28 mouse cellular contexts compared by ENCODE assay signal in genomic region chr11:114728333-114728732, GRCm38 (mm10). TPM values are rescaled to one million over a fixed set of nuclear protein-coding genes. Genes with fewer than 3 reads are reported as not detected.
DNase-seq lines count a peak whose midpoint lies in the region; ATAC-seq and TF ChIP-seq lines count a peak whose summit lies in the region.
"Had no signal": no experiment of that assay in that cellular context is flagged by ENCODE, and none has a peak within 500 bp of the region (broad histone marks: within the 10 kb centered on the region; RNA-seq: fewer than 3 reads in every experiment).

No protein-coding gene starts in this region.

- no peak overlapping the region for H3K9ac ChIP-seq in hindbrain, embryonic 13.5 days
- H3K9ac ChIP-seq in hindbrain, embryonic 12.5 days: no peak overlapping the region
- H3K9ac ChIP-seq in midbrain, postnatal 0 days (replicated peaks; ENCODE audit: low read length, poor library complexity, severe bottlenecking): no peak overlapping the region
- no peak overlapping the region for H3K9ac ChIP-seq in midbrain, embryonic 16.5 days (ENCODE audit: low read depth, low read length)
- H3K9ac ChIP-seq in forebrain, embryonic 13.5 days: no peak overlapping the region
- H3K9ac ChIP-seq: embryonic facial prominence, embryonic 12.5 days; forebrain, embryonic 15.5 days; heart, embryonic 12.5 days; kidney, embryonic 15.5 days; liver, embryonic 14.5 days had no signal

- DNase-seq in midbrain, postnatal 0 days (ENCODE audit: low spot score): no peak
- peak; percentile 49 for DNase-seq in Muller cell, postnatal 12 days (ENCODE audit: inconsistent ontology term)
- DNase-seq in lung, postnatal 14 days: peak; percentile 33
- DNase-seq: adrenal gland, adult 8-10 months; cerebellum, adult 2 months; cerebellum, postnatal 14 days; gastrocnemius, postnatal 25 days; heart, adult 18-20 months; kidney, adult 11 months; kidney, postnatal 25 days; right cerebral cortex, postnatal 4 days; thymus, postnatal 4 days had no signal

- H3K27ac ChIP-seq in hindbrain, embryonic 13.5 days: peak overlapping the region; percentile 52; the same call in 1 of the 2 replicates
- H3K27ac ChIP-seq in hindbrain, embryonic 12.5 days: no peak overlapping the region
- no peak overlapping the region for H3K27ac ChIP-seq in midbrain, postnatal 0 days (ENCODE audit: low read depth, low read length)
- no peak overlapping the region for H3K27ac ChIP-seq in midbrain, embryonic 16.5 days (ENCODE audit: low read length)
- H3K27ac ChIP-seq in forebrain, embryonic 13.5 days: no peak overlapping the region
- H3K27ac ChIP-seq: embryonic facial prominence, embryonic 12.5 days; forebrain, embryonic 15.5 days; kidney, embryonic 15.5 days; layer of hippocampus, adult 2 months; left cerebral cortex, adult 2 months; liver, embryonic 14.5 days; midbrain, embryonic 12.5 days; stomach, postnatal 0 days had no signal

- 46% methylated on average over 5 of the region's 5 CpGs for WGBS in hindbrain, embryonic 13.5 days
- 42% methylated on average over 5 of the region's 5 CpGs for WGBS in hindbrain, embryonic 12.5 days
- WGBS in midbrain, postnatal 0 days: 54% methylated on average over 5 of the region's 5 CpGs
- 53% methylated on average over 5 of the region's 5 CpGs for WGBS in midbrain, embryonic 16.5 days
- WGBS in forebrain, embryonic 13.5 days: 54% methylated on average over 5 of the region's 5 CpGs

- no peaks in the 10 kb centered on the region for H3K9me3 ChIP-seq in hindbrain, embryonic 13.5 days
- H3K9me3 ChIP-seq in hindbrain, embryonic 12.5 days (replicated peaks): no peaks in the 10 kb centered on the region
- no peaks in the 10 kb centered on the region for H3K9me3 ChIP-seq in midbrain, postnatal 0 days (ENCODE audit: low read length)
- H3K9me3 ChIP-seq in midbrain, embryonic 16.5 days (replicated peaks; ENCODE audit: control insufficient read depth, low read length, poor library complexity, severe bottlenecking): no peaks in the 10 kb centered on the region
- H3K9me3 ChIP-seq in forebrain, embryonic 13.5 days (replicated peaks): no peaks in the 10 kb centered on the region
- H3K9me3 ChIP-seq: embryonic facial prominence, embryonic 12.5 days; forebrain, embryonic 15.5 days; heart, embryonic 12.5 days; kidney, embryonic 15.5 days; midbrain, embryonic 12.5 days had no signal

- H3K27me3 ChIP-seq in hindbrain, embryonic 13.5 days: no peaks in the 10 kb centered on the region
- peaks cover 11% of the 10 kb centered on the region; the same call in 1 of the 2 replicates for H3K27me3 ChIP-seq in hindbrain, embryonic 12.5 days
- no peaks in the 10 kb centered on the region for H3K27me3 ChIP-seq in midbrain, postnatal 0 days (ENCODE audit: insufficient read depth, low read length)
- no peaks in the 10 kb centered on the region for H3K27me3 ChIP-seq in midbrain, embryonic 16.5 days (ENCODE audit: control insufficient read depth, insufficient read depth, low read depth, low read length)
- H3K27me3 ChIP-seq in forebrain, embryonic 13.5 days: peaks cover 4% of the 10 kb centered on the region; the same call in 1 of the 2 replicates
- H3K27me3 ChIP-seq: forebrain, embryonic 15.5 days had no signal

- no peak for ATAC-seq in hindbrain, embryonic 13.5 days (ENCODE audit: low FRiP score)
- no peak for ATAC-seq in hindbrain, embryonic 12.5 days (ENCODE audit: low FRiP score)
- no peak for ATAC-seq in midbrain, postnatal 0 days (ENCODE audit: low FRiP score)
- no peak for ATAC-seq in midbrain, embryonic 16.5 days
- no peak for ATAC-seq in forebrain, embryonic 13.5 days
- ATAC-seq: forebrain, embryonic 15.5 days; inflammation-experienced regulatory T-cells, adult 6 months had no signal

- 0 out of 2 replicates have a peak, but pooled peaks have one; percentile 7 for TF ChIP-seq CTCF in midbrain, postnatal 0 days (IDR thresholded peaks at IDR 0.05)

- H3K4me3 ChIP-seq in hindbrain, embryonic 13.5 days: no peak overlapping the region
- H3K4me3 ChIP-seq in hindbrain, embryonic 12.5 days: no peak overlapping the region
- no peak overlapping the region for H3K4me3 ChIP-seq in midbrain, postnatal 0 days (ENCODE audit: low read depth, low read length)
- no peak overlapping the region for H3K4me3 ChIP-seq in midbrain, embryonic 16.5 days (ENCODE audit: low read depth, low read length)
- H3K4me3 ChIP-seq in forebrain, embryonic 13.5 days: no peak overlapping the region
- H3K4me3 ChIP-seq: embryonic facial prominence, embryonic 12.5 days; forebrain, embryonic 15.5 days; kidney, embryonic 15.5 days; megakaryocyte, embryonic 14.5 days; midbrain, embryonic 12.5 days had no signal

- H3K4me2 ChIP-seq in hindbrain, embryonic 13.5 days: no peak overlapping the region
- no peak overlapping the region for H3K4me2 ChIP-seq in hindbrain, embryonic 12.5 days (replicated peaks)
- no peak overlapping the region for H3K4me2 ChIP-seq in midbrain, postnatal 0 days (ENCODE audit: low read depth, low read length, poor library complexity, severe bottlenecking)
- H3K4me2 ChIP-seq in midbrain, embryonic 16.5 days (ENCODE audit: low read length): no peak overlapping the region
- no peak overlapping the region for H3K4me2 ChIP-seq in forebrain, embryonic 13.5 days

- H3K4me1 ChIP-seq in hindbrain, embryonic 13.5 days (replicated peaks): peaks cover 40% of the 10 kb centered on the region
- peaks cover 33% of the 10 kb centered on the region for H3K4me1 ChIP-seq in hindbrain, embryonic 12.5 days
- peaks cover 12% of the 10 kb centered on the region for H3K4me1 ChIP-seq in midbrain, postnatal 0 days (ENCODE audit: insufficient read depth, low read length)
- peaks cover 14% of the 10 kb centered on the region for H3K4me1 ChIP-seq in midbrain, embryonic 16.5 days (ENCODE audit: control insufficient read depth, insufficient read depth, low read length)
- H3K4me1 ChIP-seq in forebrain, embryonic 13.5 days: peaks cover 31% of the 10 kb centered on the region

- H3K36me3 ChIP-seq in hindbrain, embryonic 13.5 days: no peaks in the 10 kb centered on the region
- H3K36me3 ChIP-seq in hindbrain, embryonic 12.5 days: no peaks in the 10 kb centered on the region
- no peaks in the 10 kb centered on the region for H3K36me3 ChIP-seq in midbrain, postnatal 0 days (ENCODE audit: insufficient read depth, low read length)
- H3K36me3 ChIP-seq in midbrain, embryonic 16.5 days (ENCODE audit: control insufficient read depth, insufficient read depth, low read length): no peaks in the 10 kb centered on the region
- H3K36me3 ChIP-seq in forebrain, embryonic 13.5 days (ENCODE audit: poor library complexity, severe bottlenecking): no peaks in the 10 kb centered on the region
- H3K36me3 ChIP-seq: embryonic facial prominence, embryonic 12.5 days; forebrain, embryonic 15.5 days; heart, embryonic 12.5 days; kidney, embryonic 15.5 days; midbrain, embryonic 12.5 days had no signal

RNA-seq across cellular contexts. Expression of gene Dnaic2, which starts 1.1 kb away (rescaled TPM):
- polyA plus RNA-seq in hindbrain, embryonic 13.5 days (2015; fragmentation: Nextera tagmentation; extraction: Ambion mirVana): 2.9 and 3.8 TPM in 2 replicates
- 3.3 and 4.5 TPM in 2 replicates for polyA plus RNA-seq in hindbrain, embryonic 12.5 days (2016; fragmentation: Nextera tagmentation; extraction: Ambion mirVana)
- 3.8 and 4.4 TPM in 2 replicates for total RNA-seq in midbrain, postnatal 0 days (2014; rRNA removed)
- polyA plus RNA-seq in midbrain, postnatal 0 days (2015; fragmentation: Nextera tagmentation; extraction: Ambion mirVana): 2.0 and 3.2 TPM in 2 replicates
- polyA plus RNA-seq in midbrain, embryonic 16.5 days (2015; fragmentation: Nextera tagmentation; extraction: Ambion mirVana): 2.2 and 3.1 TPM in 2 replicates
- polyA plus RNA-seq in forebrain, embryonic 13.5 days (2015; fragmentation: Nextera tagmentation; extraction: Ambion mirVana): 1.8 and 3.7 TPM in 2 replicates
- total RNA-seq: monocyte, adult 5-6 weeks had no signal
- polyA plus RNA-seq: inflammation-experienced regulatory T-cells, adult 6 months had no signal

RNA-seq across cellular contexts. Expression of gene Kif19a, which starts 36.9 kb away (rescaled TPM):
- 1.2 and 1.3 TPM in 2 replicates for polyA plus RNA-seq in hindbrain, embryonic 13.5 days (2015; fragmentation: Nextera tagmentation; extraction: Ambion mirVana)
- 2.2 and 3.0 TPM in 2 replicates for polyA plus RNA-seq in hindbrain, embryonic 12.5 days (2016; fragmentation: Nextera tagmentation; extraction: Ambion mirVana)
- total RNA-seq in midbrain, postnatal 0 days (2014; rRNA removed): 5.3 and 7.2 TPM in 2 replicates
- polyA plus RNA-seq in midbrain, postnatal 0 days (2015; fragmentation: Nextera tagmentation; extraction: Ambion mirVana): 0.85 and 1.3 TPM in 2 replicates
- polyA plus RNA-seq in midbrain, embryonic 16.5 days (2015; fragmentation: Nextera tagmentation; extraction: Ambion mirVana): 0.47 and 0.67 TPM in 2 replicates
- 0.36 and 1.3 TPM in 2 replicates for polyA plus RNA-seq in forebrain, embryonic 13.5 days (2015; fragmentation: Nextera tagmentation; extraction: Ambion mirVana)

RNA-seq across cellular contexts. Expression of gene Ttyh2, which starts 53.1 kb away (rescaled TPM):
- 33.0 and 33.9 TPM in 2 replicates for polyA plus RNA-seq in hindbrain, embryonic 13.5 days (2015; fragmentation: Nextera tagmentation; extraction: Ambion mirVana)
- 18.0 and 23.8 TPM in 2 replicates for polyA plus RNA-seq in hindbrain, embryonic 12.5 days (2016; fragmentation: Nextera tagmentation; extraction: Ambion mirVana)
- 42.8 and 58.2 TPM in 2 replicates for total RNA-seq in midbrain, postnatal 0 days (2014; rRNA removed)
- 27.1 and 29.4 TPM in 2 replicates for polyA plus RNA-seq in midbrain, postnatal 0 days (2015; fragmentation: Nextera tagmentation; extraction: Ambion mirVana)
- 29.2 and 30.9 TPM in 2 replicates for polyA plus RNA-seq in midbrain, embryonic 16.5 days (2015; fragmentation: Nextera tagmentation; extraction: Ambion mirVana)
- 21.6 and 22.3 TPM in 2 replicates for polyA plus RNA-seq in forebrain, embryonic 13.5 days (2015; fragmentation: Nextera tagmentation; extraction: Ambion mirVana)
